Mouse (Mus musculus) layer of hippocampus, adult 11-12 months (tissue): ENCODE data around the gene Mrtfb.
"Not testable (repeated sequence)": the region's sequence is repeated elsewhere in the genome, so short reads cannot be mapped to it uniquely, and the experiment has no call there.

Experiments
- DNase-seq: peaks from one replicate; pipeline ENCODE4 v3.0.0; 2022; ENCODE audit warnings: low spot score

The Mrtfb gene

GRCm38 (mm10) chr16:13276709-13277399 lies 20.6 kb downstream of the Mrtfb start:
- DNase-seq, result no peak

- not testable (repeated sequence) for DNase-seq
Observed at GRCm38 (mm10) chr16:13286425-13286824, 30.1 kb downstream of the Mrtfb start.

DNA sequence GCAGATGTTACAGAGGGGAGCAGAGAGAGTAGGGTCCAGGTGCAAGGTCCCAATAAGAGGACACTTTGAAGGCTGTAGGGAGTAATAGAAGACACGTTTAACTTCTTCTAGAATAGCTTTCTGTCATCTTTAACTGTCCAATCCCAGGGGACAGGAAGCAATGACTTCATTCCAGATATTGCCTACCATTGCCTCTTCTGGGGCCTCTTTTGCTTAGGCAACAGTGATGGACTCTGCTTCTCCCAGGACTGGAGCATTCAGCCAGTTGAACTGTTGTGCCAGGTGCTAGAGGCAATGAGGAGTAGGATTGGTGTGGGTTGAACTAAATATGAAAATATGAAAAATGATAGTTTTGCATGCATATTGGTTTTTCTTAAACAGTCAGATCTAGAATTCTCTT lies 41.6 kb downstream of the Mrtfb start:
- DNase-seq, result no peak

DNA sequence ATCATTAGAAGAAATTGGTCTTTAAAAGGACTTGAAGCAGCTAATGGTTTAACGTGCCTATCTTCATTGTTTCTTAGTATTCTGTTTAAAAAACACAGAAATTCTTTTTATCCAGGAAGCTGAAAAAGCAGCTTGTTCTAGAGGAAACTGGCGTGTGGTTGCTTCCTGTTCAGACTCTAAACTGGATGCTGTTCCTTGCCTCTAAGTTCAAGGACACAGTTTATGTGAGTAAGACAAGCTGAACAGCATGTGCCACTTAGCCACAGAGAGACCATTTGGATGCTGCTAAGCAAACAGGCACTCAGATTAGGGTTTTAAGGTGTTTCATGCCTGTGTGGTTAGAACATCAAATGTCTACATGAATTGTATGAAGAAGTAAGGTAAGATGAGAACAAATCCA lies 42.7 kb downstream of the Mrtfb start:
- no peak for DNase-seq

GRCm38 (mm10) chr16:13306065-13306695 lies 49.9 kb downstream of the Mrtfb start:
- no peak for DNase-seq

- no peak for DNase-seq
Observed at GRCm38 (mm10) chr16:13310096-13310683, 53.9 kb downstream of the Mrtfb start.

- no peak for DNase-seq
Observed at GRCm38 (mm10) chr16:13311374-13311773, 55.1 kb downstream of the Mrtfb start.

DNA sequence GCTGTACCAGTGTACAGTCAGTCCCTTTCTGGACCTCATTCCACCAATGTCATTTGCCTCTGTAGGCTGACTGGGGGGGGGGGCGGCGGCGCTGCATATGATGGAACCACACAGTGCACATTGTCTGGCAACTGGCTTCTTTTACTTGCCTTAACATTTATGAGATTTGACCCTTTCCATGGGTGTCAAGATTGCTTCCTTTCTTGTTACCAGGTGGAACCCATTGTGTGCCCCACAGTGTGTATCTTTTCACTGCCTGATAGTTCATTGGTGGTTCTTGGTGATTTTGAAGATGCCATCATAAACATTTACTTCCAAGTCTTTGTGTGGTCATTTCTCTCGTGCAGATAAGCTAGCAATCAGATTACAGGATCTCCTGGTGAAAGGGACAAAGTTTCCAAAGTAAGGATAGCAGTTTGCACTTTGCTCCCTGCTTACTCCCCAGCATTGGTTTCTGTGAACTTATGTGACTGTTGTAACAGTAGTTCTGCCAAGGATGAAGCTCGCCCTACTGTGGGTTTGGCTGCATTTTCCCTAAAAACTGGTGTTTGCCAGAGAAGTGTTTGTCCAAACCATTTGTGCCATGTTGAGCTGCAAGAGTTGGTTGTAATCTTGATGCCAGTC lies 56.9 kb downstream of the Mrtfb start:
- no peak for DNase-seq

DNA sequence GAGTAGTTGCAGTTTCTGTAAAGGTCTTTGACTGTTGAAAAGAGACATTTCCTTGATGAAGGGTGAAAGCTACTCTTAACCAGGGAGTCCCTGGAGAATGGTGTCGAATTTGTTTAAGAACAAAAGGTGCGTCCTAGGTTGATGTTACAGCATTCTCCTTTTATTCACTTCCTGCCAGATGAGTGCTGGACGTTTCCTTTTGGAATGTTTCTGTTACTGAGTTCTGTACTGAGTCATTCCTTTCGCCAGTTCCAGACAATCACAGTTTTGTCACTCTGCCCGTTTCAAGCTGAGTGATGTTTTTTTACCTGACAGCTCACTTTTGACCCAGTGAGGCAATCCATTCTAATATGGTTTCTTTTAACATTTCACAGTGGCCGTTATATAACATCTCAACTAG lies 67.5 kb downstream of the Mrtfb start:
- DNase-seq, result no peak

- DNase-seq, result no peak
Observed at GRCm38 (mm10) chr16:13326622-13327021, 70.3 kb downstream of the Mrtfb start.

- no peak for DNase-seq
Observed at GRCm38 (mm10) chr16:13328646-13329045, 72.4 kb downstream of the Mrtfb start.

DNA sequence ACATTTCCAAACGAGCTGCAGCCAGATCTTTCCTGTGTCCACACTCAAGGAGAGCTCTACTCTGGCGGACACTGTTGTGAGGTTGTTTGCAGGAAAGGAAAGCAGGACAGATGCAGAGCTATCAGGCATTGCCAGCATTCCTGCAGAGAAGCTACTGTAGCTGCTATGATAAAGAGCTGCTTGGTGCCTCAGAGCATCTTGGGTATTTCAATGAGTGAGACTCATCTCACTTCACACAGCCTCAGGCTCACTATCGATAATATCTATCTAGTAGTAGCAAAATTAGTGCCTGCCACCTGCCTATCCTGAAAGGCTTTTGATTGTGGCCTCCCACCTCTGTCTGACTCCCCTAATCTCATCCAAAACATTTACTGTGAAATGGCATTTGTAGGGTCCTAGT lies 73.4 kb downstream of the Mrtfb start:
- no peak for DNase-seq

DNA sequence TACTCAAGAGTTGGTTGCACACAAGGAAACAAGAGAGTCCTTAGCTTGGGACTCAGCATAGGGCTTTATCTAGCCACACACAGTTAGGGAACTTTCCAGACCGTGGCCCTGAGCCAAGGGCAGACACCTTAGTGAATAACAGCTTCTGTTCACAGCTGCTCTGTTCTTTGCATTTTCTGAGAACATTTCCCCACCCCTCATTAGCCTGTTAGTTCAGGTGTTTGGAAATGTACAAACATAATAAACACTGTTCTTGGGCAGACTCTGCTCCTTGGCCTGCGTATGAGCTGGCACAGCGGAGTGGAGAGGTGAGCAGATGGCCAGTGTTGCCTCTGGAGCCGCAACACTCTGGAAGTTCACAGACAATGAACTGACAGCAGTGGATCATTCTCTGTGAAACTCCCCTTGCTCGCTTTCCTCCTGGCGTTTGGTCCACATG lies 74.0 kb downstream of the Mrtfb start:
- no peak for DNase-seq

GRCm38 (mm10) chr16:13331898-13332297 lies 75.6 kb downstream of the Mrtfb start:
- no peak for DNase-seq

DNA sequence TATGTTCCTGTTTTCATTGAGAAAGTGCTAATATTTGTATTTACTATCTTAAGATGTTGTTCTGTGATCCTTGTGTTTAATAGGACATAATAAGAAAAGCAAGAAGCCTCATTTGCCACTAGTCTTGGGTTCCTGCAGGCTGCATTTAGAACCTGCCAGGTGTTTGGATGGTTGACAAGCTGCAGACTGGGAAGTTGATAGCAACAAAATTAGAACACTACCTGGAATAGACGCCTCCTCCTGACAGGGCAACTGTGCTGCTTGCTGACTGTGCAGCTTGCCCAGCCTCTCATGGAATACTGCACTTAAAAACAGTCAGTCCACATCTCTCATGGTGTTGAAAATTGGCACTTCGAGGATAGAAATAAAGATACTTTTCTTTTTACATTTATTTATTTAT lies 76.3 kb downstream of the Mrtfb start:
- no peak for DNase-seq

DNA sequence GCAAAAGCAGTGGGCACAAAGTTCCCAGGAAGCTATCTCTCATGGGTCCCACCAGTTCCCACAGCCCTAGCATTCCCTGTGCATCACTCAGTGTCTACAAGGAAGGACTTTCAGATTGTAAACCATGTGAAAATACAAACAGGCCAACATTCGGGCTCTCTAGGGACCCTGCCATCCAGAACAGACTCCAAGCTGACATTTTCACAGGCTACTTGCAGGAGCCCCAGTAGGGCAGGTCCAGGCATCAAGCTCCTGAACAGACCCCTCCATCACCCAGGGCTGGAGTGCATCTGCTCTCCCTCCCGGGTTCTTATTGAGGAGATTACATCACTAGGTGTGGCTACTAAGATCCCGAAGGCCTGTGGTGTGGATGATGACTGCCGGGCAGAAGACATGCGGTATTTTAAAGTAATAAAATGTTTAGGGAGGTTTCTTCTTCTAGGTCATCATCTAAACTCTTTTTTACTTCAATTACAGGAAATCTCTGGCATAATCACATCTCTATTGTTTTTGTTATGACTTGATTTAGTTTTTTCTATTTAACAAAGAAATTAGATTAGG lies 77.6 kb downstream of the Mrtfb start:
- no peak for DNase-seq

GRCm38 (mm10) chr16:13336503-13337230 lies 80.4 kb downstream of the Mrtfb start:
- no peak for DNase-seq

DNA sequence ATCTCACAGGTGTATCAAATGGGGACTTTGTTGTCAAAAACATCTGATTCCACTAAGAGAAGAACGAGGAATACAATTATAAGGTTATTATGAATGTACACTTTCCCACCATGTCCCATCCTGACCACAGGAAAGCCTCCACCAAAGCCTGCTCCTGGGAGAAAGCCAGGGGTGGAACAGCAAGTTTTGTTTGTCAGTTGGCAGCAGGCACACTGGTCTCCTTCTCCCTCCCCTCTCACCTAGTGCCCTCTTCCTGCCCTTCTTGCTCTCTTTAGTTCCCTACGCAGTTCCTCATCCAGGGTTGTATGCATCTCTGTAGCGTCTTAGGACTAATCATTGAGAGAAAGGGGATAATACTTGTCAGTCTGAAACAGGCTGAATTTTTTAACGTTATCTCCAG lies 81.8 kb downstream of the Mrtfb start:
- DNase-seq, result no peak

DNA sequence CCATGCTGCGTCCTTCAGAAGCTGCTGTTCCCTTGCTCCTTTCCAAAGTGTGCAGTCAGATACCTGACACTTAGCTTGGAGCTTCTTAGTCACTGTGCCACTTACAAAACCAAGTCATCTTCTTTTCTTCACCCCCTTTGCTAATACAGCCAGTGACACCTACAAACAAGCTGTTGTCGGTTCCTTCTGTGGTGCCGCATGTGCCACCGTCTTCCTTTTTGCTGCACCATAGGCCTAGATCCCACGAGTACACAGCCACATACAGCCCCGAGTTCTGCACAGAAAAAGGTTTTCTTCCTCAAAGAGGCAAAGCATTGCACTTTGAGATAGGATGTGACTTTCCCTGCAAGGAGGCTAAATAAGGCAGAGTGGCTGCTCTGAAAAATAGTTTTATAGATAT lies 83.2 kb downstream of the Mrtfb start:
- no peak for DNase-seq

DNA sequence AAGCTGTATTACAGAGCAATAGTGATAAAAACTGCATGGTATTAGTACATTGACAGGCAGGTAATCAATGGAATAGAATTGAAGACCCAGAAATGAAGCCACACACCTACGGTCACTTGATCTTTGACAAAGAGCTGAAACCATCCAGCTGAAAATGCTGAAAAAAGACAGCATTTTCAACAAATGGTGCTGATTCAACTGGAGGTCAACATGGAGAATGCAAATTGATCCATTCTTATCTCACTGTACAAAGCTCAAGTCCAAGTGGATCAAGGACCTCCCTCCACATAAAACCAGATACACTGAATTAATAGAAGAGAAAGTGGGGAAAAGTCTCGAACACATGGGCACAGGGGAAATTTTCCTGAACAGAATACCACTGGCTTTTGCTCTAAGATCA lies 89.5 kb downstream of the Mrtfb start:
- not testable (repeated sequence) for DNase-seq

DNA sequence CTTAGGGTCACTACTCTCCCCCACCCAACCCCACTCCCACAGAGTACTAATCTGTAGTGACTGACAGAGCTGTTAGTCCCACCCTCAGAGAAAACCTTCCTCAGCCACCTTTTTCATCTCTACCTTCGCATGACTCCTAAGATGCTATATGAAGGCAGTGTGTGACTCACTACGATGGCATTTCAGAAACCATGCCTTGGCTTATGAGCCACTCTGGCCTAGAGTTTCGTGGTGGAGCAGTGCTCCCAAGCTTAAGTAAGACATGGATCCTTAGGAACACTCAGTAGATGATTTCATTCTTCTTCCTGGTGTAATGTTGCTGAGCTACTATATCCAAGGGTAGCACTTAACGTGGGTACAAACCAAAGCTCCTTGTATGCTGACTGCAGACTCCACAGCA lies 94.4 kb downstream of the Mrtfb start:
- DNase-seq, result no peak

DNA sequence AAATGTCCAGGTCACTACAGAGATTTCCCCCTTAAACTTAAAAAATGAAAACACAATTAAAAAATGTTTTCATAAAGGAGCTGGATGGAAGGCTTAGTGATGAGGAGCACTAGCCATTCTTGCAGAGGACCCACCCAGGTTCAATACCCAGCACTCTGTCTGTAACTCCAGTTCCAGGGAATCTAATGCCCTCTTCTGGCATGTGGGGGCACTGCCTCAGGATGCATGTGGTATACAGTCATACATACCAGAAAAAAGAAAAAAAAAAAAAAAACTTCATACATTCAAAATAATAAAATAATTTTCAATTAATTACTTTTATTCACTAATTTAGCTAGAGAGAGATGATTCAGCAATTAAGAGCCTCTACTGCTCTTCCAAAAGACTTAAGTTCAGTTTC lies 95.0 kb downstream of the Mrtfb start:
- DNase-seq, result no peak
